Mouse (Mus musculus): ENCODE measurements around the gene 2310033P09Rik.
"Not testable (repeated sequence)": the region's sequence is repeated elsewhere in the genome, so short reads cannot be mapped to it uniquely, and the experiment has no call there.

The 2310033P09Rik gene

DNA sequence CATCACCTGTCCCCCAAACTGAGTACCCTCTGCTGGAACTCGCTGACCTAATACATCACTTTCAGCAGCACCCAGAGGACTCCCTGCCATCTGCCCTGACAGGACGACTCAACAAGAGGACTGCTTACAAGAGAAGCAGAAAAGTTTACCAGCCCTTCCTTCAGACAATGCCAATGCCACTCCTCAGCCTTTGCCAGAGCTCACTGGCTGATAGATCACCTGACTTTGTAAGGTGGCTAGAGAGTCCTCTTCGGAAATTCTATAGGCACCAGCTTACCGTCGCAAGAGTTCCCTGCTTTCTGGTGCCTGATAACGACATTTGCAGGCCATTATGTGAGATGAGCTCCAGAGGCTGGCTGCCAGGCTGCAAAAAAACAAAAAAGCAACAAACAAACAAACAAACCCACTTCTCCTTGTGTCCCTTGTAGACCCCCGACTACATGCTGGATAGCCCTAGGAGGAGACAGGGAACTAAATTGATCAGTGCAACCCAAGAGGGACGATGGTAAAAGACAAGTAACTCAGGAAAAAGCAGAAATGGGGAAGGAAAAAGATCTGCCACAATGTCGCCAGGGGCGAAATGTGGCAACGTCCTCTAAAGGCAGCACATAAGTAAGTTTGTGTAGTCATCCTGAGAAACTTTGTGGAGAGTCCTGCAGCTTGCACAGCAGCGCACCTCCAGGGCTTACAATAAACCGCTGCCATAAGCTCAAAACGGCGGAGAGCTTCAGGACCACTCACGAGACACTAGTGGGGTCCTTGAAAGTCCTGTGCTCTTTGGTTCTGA lies 6.7 kb upstream of the 2310033P09Rik start:
- DNase-seq (ENCODE audit: low spot score) = no peak

DNA sequence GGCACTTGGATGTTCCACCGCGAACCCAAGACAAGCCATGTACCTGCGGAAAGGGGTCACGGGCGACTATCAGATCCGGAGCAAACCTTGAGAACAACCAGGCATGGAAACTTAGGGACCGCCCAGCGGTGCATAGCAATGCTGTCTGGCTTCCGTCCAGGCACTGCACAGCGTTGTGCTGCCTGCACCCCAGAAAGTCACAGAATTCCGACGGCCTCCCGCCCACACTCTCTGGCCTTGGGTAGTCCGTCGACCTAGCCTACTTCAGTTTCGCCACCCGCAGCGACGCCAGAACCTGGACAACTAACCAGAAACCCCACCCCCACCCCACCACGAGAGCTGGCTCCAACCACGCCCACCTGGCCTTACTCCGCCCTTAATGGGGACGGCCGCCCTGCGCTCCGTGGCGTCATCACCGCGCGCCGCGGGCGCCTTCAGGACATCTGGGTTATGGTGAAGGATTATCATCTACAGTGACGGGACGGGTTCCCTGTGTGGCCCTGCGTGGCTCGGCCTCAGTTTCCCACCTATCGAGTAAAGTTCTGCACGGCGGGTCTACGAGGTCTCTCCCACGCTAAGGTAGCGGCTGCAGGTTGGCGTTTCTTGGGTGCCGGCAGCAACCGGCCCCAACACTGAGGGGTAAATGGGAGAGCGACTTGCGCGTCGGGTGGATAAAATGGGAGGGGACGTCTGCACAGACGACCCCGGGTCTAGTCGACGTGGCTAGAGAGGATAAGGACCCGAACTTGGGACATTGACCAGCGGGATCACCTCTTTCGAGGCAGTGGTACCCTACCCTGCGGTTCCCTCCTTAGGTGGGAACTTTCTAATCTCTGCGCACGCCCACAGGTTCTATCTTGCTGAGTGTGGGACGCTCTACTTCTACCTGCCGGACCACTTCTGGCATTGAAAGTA lies 5.8 kb upstream of the 2310033P09Rik start, which contains the start of gene Mrpl55:
Gene Mrpl55 (plus strand): TSS at position 406 of the 915 bp plus-strand sequence.
- DNase-seq (ENCODE audit: low spot score) = peak; percentile 80

DNA sequence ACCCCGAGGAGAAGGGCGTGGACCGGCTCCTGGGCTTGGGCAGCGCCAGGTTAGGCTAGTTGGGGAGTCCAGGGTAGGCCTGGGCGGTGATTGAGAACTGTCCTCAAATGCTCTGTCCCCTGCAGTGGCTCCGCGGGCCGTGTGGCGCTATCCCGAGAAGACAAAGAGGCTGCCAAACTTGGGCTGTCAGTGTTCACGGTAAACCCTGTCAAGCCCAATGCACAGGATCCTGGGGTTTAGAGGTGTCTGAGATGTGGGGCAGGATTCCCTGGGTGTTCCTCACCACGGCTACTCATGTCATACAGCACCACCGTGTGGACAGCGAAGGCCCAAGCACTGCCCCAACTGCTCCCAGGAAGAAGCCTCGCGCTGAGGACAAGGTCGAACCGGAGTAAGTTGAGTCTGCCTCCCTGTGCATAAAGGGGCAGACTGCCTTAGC lies 901 bp downstream of the 2310033P09Rik start:
- DNase-seq (ENCODE audit: low spot score) = no peak

DNA sequence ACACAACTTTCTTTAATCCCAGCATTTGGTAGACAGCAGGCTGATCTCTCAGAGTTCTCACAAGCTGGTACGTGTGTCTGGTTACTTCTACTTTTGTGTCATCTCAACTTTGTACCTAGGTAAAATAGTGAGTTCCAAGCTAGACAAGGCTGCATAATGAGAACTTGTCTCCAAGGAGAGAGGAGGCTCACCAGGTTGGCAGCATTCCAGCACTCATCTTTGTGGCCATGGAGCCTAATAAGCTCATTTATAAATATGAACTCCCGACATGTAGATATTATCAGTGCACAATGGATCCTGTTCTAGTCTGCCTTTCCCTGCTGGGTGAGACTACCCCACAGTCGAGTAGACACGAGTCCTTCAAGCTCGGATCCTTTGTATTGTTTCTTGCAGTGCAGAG lies 1.5 kb downstream of the 2310033P09Rik start:
- DNase-seq (ENCODE audit: low spot score) = no peak

DNA sequence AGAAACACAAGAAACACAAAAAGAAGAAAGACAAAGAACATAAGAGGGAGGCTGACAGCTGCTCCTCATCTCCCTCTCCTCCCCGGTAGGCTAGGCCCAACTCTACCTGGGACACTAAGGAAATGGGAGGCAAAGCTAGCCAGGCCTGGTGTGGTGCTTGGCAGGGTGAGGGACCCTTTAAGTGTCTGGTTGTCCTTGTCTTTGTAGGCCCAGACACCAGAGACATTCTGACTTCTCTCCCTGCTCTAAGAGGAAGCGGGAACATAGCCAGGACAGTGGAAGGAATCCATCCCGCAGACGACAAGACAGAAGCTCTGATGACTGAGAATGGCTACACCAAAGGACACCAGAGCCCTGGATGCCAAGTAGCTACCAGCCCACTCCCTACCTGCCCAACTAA lies 1.9 kb downstream of the 2310033P09Rik start:
- DNase-seq (ENCODE audit: low spot score) = no peak

DNA sequence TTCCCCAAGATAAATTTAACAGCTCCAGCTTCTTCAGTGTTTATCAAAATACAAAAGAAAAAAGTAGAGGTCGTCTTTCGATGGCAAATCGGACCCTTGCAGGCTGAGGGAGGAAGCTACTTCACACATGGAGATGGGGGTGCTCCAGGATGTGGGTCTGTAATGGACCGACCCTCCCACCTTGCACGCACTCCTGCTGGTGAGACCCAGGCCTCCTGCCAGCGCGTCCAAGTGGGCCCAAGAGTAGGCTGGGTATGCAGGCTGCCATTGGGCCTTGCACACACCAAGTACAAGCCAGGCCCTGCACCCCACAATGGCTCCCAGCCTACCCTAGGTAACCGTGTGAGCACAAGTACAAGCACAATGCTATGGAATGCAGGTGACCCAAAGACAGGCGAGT lies 3.4 kb downstream of the 2310033P09Rik start:
- not testable (repeated sequence) for DNase-seq (ENCODE audit: low spot score)

DNA sequence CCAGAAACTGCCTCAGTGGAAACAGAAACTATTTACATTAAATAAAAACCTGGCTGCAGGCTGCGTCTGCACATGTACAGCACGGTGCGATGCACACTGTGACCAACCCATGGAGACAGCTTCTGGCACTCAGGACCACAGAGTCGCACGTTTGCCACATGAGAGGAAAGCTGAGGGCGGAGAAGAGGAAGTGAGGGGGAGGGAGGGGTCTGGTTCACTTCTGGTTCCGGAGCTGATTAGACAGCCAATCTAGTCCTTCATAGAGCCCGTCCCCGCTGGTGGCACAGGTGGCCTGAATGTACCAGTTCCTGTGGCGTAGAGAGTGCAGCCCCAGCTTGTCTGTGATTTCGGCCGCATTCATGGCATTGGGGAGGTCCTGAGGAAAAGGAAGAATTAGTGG lies 4.2 kb downstream of the 2310033P09Rik start:
- DNase-seq (ENCODE audit: low spot score) = not testable (repeated sequence)

DNA sequence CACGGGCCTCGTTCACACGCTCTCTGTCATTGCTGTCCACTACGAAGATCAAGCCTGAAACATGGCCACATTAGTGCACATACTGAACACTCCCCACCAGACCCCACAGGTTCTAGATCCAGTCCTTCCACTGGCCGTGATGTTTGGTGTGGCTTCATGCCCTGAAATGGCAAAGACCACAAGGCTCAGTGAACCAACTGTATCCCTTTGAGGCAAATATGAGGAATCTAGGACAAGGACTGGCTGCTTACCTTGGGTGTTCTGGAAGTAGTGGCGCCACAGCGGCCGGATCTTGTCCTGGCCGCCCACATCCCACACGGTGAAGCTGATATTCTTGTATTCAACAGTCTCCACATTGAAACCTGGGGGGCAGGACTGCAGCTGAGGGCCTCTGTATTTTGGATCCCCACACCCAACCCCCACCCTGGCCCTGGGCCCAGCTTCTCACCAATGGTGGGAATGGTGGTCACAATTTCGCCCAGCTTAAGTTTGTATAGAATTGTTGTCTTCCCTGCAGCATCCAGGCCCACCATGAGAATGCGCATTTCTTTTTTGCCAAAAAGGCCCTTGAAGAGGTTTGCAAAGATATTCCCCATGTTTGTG lies 4.9 kb downstream of the 2310033P09Rik start:
- DNase-seq (ENCODE audit: low spot score) = no peak

DNA sequence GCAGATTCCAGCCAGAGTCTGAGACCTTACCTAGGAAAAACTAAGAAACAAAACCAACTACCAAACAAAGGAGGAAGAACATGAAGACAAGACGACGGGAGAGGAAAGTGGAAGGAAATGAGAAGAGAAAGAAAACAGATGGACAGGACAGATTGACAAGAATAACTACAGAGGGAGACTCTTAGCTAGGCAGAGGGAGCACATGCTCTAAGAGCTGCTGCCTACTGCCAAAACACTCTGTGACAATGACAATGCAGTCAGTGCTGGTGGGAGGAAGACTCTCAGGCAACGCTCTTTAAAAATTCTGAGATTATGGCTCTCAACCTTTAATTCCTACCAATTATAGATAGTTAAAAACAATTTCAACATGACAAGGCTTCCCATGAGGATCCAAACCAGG lies 8.8 kb downstream of the 2310033P09Rik start:
- DNase-seq (ENCODE audit: low spot score) = no peak

DNA sequence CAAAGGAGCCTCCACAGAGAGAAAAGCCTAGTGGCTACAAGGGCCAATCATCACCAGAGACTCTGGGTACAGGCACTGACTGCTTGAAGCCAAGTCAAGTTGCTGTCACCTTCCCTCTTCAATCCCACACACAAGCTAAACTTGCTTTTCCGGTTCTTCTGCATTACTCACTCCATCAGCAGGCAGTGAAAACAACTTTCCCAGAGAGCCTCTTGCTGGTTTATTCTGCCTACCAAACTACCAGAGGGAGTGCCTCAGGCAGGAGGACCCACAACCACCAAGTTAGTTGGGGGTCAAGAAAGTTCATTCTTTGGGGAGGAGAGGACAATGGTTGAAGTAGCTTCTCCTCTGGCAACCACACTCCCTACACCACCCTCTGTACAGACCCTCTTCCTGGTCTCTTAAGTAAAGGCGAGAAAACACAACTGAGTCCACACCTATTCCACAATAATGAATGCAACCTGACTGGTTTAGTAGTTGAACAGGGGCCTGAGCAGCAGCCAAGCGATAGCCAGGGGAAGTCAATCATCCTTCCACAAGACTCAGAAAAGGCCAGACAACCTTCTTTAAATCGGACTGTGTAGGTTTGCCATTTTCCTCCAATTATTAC lies 10.4 kb downstream of the 2310033P09Rik start:
- DNase-seq (ENCODE audit: low spot score) = no peak

DNA sequence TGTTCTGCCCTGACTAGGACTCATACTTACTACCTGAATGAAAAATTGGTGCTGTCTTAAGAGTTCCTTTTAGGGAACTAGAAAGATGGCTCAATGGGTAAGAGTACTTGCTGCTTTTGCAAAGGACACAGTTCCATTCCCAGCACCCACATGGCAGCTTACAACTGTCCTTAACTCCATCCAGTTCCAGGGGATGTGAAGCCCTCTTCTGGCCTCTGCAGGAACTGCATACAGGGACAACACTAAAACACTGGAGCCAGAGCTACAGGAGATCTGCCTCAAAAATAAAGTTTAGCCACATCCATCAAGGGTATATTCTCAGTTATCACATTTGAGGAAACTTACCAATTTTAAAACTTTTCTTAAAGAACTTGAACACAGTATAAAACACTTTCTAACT lies 10.9 kb downstream of the 2310033P09Rik start:
- DNase-seq (ENCODE audit: low spot score) = no peak

DNA sequence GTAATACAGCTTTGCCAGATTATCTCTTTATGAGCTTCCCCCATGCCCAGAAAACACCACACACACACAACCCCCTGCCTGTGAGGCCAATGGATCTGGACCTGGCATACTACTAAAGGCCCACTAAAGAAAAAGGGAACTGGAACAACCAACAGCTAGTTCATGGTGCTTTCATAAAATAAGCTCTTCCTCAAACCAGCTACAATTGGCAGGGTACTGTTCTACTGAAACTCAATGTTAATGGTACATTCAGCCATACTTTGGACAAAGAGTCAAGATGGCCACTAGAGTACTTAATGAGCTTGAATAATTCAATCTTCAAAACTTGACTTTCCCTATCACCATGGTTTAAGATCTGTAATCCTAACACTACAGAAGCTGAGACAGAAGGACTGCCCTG lies 13.5 kb downstream of the 2310033P09Rik start:
- DNase-seq (ENCODE audit: low spot score) = no peak

DNA sequence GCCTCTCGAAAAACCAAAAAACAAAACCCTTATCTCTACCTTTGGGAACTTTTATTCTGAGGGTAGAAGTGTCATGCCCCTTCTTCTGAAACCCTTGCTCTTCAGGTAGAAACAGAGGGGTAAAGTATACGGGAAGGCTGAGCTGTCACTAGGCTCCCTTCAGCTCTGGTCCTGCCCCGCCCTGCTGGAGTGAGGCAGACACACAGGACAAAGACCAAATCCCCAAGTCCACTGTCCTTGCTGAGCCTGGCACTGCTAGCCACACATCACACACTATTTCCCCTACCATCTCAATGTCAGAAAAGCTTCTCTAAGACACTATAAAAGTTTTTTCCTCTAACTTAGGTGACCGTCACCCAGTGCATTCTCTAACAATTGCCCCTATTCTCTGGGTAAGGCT lies 14.2 kb downstream of the 2310033P09Rik start:
- no peak for DNase-seq (ENCODE audit: low spot score)

DNA sequence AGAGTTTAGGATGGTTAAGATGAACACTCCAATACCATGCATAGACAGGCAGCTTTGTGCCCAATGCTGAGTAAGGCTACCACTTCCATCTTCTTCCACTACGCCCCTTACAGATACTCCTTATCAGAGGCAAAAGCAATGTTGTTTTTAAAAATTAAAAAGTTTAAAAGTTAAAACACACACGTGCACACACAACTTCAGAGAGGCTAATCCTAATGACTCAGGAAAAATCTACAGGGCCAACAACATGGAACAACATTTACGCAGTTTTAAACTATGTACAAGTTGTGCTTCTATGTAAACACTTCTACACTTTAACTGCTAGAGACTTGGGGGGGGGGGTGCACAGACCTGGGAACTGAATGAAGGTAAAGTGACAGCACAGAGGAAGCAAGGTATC lies 15.9 kb downstream of the 2310033P09Rik start:
- DNase-seq (ENCODE audit: low spot score) = no peak

DNA sequence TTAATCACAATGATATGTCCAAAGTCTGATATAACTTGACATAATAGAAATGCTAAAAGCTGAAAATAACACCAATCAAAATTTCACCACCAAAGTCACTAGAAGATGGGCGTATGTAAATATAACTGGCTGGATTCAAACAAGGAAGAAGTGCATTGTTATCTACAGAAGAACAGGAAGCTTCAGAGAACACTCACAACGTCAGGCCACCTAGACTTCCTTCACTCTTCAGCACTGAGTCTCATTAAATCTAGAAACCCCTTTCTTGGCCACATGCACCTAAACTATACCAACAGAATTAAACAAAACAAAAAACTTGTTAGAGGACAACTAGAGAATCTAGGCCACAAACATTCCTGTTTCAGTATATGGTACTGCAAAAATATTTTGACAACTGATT lies 16.3 kb downstream of the 2310033P09Rik start:
- no peak for DNase-seq (ENCODE audit: low spot score)

DNA sequence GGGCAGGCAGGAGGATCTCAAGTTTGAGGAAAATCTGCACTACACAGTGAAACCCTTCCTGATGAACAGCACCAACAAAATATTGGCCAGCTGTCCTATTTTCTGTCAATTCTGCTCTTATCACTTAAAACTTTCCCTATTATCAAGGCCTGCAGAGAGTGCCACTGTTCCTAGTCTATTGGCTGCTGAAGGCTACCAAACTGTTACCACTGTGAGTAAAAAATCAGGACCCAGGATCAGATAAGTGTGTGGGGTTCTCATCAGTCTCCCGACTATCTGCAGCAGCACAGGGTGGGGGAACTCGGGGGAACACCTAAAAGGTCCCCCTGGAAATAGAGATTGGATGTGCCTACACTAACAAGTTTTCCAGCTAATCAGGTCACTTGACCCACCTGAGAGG lies 17.0 kb downstream of the 2310033P09Rik start:
- DNase-seq (ENCODE audit: low spot score) = no peak

DNA sequence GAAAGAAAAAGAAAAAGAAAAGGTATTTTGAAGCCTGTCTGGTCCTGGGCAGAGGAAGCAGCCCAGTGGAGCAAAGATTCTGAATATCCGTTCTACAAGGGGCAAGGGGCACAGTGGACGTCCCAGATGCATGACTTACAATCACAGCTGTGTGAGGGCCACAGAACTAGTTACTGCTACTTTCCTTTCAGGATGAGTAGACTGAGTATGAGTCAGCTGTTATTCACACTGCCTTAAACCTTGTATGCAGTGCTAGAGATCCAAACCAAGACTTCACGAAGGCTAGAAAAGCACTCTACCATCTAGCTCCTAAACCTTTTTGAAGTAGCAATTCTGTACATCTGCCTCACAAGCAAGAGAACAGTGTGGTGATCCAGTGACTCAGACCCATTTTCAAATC lies 18.1 kb downstream of the 2310033P09Rik start:
- DNase-seq (ENCODE audit: low spot score) = no peak

DNA sequence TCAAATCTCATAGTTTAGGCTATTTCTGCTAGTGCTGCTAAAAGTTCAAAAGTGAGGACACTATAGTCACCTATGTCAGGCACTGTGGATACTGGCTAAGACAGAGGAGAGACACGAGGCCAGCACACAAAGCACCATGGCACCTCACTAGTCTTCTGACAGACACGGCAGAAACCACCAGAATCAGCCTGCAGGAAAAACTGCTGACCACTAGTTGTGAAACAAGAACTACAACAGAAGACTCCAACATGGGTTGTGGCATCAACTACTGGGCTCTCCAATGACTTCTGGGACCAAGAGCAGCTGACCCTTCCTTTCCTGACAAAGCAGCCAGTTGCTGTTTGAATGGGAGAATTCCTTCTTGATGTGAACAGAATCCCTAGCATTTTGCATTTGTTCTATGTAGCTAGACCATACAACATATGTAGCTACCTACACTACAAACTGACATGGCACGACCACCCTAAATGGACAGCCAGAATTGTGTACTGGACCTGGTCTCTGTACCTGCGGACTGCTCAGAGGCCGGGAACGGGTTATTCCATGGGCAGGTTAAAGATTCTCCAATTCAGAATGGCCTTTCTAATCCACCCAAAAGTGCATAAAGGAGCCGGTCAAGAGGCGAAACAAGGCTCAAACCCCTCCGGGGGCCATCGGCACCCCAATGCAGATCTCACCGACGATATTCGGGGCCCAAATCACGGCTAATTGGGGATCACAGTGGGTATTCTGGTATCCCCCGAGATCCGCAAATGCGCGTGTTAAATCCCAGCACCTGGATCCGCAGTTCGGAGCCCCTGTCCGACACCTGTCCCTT lies 18.9 kb downstream of the 2310033P09Rik start:
- DNase-seq (ENCODE audit: low spot score) = no peak

DNA sequence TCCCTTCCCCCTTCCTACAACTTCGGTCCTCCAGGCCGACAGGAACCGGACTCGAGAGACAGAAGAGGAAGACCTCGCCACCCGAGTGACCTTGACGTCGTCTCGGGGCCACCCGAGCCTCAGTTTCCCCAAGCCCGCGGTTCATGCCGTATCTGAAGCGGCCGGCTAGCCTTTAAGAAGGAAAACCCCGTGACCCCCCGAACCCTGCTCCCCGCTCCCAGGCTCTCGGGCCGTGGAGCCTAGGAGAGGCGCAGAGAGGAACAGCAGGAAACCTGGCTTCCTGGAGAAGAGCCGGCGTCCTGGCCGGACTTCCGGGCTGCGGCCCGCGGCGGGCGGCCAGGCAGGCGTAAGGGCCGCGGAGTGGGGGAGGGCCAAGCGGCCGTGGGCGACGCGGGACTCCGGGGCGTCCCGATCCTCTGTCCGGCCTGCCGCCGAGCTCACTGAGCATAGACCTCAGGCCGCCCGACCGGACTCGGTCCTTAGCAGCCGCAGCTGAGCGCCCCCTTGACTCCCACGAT lies 19.5 kb downstream of the 2310033P09Rik start:
- DNase-seq (ENCODE audit: low spot score) = no peak

DNA sequence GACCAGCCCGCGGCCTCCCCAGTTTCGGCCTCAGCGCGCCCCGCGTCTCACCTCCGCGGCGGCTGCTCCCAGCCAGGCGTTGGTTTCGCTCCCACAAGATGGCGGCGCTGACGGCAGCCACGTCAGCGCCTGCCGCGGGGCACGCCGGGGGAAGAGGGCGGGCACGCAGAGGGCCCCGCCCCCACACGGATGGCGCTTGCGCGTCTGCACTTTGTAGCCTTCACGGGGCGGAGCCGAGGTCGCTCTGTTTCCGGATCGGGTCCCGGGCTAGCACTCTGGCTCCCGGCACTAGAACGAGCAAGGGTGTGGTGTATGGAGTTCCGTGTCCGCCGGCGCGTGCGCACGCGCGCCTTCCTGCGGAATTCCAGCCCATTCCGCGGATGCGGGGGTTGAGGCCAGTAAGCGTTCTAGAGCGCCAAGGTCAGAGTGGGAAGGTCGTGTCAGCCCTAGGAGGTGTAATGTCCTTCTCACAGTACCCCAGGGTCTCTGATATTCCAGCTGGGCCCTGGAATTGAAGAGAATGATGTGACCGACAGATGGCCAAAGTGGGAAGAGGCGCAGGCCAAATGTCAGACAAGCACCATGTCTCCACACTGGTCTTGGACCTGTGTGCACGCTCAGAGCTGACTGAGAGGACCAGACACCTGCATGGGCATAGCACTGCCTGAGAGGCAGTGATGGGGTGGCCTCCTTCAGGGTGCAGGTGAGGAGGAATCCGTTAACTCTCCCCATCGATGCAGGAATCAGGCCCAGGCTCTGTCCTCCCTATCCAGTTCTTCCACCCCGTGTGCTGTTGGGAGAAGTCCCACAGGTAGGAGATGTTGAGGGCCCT lies 20.2 kb downstream of the 2310033P09Rik start, which contains the start of gene Arf1:
Gene Arf1 (minus strand): TSS at position 149 of the 832 bp plus-strand sequence.
- DNase-seq (ENCODE audit: low spot score) = peak; percentile 93
